Mouse (Mus musculus): Measurements from ENCODE around the gene Rtp4.

Rtp4 gene

GRCm38 (mm10) chr16:23592501-23592900 is 72.4 kb downstream of the Rtp4 start:
- no peak for DNase-seq

DNA sequence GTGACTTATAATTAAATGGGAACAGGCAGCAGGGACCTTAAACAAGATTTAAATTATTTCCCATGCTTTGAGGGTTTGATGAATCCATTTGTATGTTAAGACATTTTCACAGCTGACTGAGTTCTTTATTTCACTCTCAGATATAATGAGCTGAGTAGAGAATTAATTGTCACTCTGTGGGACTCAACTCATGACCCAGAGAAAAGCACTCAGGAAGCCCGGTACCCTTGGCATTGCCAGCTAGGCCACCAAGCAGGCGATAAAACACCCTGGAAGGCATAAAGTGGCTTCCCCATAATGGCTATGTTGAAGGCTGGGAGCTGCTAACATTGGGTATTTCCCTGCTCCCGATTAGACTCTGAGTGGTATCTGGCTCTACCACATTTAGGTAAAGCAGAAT is 76.6 kb downstream of the Rtp4 start:
- DNase-seq, result no peak

- no peak for DNase-seq
Observed at GRCm38 (mm10) chr16:23597968-23598367, 77.9 kb downstream of the Rtp4 start.

DNA sequence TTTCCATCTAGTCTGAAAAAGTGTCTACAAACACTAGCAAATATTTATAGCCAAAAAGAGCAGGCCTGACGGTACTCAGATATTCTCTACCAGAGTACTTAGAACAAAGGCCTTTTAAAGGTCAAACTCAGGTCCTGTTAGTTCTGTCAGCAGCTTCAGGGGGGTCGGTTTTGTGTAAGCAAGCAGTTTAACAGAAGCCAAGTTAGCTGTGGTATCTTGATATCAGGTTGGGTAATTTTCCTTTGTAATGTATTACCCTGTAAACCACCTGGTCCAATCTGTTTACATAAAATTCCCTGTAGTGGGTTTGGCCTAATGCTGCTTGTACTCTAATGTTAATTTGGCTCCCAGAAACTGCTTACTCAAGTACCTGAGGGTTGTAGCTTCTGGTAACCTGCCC is 86.1 kb downstream of the Rtp4 start:
- DNase-seq, result no peak

DNA sequence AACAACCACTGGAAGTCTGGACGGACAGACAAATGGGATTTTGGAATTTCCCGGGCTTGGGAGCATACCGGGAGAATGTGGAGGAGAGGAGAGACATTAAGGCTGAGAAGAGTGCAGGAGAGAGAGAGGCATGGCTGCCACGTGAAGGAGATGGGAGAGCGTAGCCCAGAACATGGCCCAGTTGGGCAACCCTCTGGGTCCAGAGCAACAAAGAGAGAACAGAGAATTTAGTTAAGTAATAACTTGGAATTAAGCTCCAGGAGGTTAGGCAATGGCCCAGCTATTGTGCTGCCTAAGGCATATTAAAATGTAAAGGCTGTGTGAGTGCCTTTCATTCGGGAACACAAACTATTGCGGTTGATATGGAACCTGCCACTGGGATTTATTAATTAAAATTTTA is 86.6 kb downstream of the Rtp4 start:
- DNase-seq, result no peak

DNA sequence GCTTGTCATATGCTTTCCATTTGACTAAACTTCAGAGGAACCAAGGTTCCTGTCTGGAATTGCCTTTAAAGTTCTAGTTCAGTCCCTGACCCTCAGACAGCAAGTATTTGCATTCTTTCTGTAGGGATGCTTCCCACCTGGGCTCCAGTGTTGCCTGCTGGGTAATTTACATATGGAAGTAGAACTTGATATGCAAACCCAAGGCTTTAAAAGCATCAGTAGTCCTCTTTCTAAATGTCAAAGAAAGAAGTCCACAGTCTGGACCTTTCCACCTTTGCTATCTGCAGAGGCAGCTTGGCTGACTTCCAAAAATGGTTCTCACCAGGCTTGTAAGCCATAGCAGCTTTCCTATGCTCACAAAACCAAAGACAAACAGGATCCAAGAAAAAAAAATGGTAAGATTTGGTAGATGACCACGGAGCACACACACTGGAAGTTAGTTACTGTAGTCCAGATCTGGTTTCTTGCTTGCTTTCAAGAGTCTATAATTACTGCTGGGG is 87.9 kb downstream of the Rtp4 start:
- DNase-seq, result peak; percentile 6 to 21

DNA sequence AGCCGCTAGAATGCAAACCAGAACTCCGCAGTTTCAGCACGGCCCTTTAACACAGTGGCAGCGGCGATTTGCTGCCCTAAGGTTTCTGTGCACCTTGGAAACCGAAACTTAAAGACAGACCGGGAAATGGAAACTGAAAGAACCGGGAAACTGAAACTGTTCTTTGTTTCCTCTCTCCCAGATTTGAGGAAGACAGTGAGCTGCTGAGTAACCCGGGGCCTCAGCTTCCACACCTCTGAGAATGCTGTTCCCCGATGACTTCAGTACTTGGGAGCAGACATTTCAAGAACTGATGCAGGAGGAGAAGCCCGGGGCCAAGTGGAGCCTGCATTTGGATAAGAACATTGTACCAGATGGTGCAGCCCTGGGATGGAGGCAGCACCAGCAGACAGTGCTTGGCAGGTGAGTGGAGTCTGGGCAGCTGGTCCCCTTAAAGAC is 89.7 kb downstream of the Rtp4 start:
- DNase-seq, result peak; percentile 40 to 46

DNA sequence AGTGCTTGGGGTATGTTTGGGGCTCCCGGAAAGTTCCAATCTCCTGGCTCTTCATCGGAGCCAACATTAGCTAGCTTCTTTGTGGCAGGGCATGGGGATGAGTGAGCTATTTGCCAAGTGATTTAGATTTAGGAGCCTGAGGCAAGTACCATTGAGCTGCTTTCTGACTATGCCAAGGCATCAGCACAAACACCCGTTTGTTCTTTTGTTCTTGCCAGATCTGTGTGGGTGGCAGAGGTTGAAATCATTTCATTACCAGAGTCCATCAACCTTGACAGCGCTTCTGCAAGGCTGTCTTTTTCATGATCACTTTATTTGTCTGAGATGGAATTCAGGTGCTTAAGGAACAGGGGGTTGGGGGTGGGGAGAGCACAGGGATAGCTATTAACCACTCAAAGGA is 104.1 kb downstream of the Rtp4 start:
- no peak for DNase-seq

DNA sequence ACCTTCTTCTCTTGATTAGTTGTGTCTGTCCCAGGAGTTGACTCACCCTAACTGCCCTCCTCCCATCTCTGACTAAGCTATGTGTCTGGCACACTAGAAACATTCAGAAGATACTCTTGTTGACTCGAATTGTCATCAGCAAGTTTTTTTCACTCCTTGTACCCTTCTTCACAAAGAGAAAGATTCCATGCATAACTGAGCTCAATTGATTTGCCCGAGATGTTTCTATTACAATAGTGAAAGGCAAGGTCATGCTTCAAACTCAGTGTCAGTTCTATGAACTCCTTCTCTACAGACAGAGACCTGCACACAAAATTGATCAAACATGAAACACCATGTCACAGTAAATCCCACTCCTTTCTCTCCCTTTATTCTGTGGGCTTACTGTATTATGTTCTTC is 111.4 kb downstream of the Rtp4 start:
- DNase-seq, result no peak

DNA sequence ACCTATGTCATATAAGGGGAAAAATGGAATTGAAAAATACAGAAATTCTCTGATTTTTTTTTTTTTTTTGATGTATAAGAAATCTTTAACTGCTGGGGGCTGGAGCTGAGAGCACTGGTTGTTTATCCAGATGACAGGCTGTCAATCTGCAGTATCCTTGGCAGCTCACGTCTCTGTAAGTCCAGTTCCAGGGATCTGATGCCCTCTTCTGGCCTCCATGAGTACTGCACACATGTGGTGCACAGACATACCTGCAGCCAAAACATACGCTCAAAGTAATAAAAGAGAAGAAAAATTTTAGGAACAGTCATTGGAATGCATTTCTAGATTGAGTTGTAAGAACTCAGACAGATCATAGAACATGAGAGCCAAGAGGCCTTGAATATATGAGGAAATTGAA is 112.6 kb downstream of the Rtp4 start:
- DNase-seq, result no peak

- no peak for DNase-seq
Observed at GRCm38 (mm10) chr16:23653028-23653427, 132.9 kb downstream of the Rtp4 start.

DNA sequence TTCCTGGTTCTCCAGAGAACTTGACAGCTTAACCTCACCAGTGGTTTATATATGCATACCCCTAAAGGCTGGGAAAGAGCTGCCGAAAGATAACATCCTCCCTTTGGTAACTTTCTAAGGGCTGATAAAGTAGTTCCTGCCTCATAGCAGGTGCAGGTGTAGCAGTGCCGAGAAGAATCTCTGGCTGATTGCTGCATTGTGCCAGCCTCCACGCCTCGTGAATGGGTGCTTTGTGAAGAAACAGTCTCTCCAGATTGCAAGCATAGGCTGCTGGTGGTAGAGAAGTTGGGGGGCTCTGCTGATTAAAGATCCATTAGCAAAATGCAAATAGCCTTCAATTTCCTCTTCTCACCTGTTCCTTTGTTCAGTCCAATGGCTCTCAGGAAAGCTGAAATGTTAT is 133.4 kb downstream of the Rtp4 start:
- DNase-seq, result no peak

- DNase-seq, result no peak
Observed at GRCm38 (mm10) chr16:23659597-23660531, 139.8 kb downstream of the Rtp4 start.
